Mouse (Mus musculus): ENCODE results near the gene Nat8f1. TPM values are rescaled to one million over a fixed set of nuclear protein-coding genes. Genes with fewer than 3 reads are reported as not detected.
"Not testable (repeated sequence)": the region's sequence is repeated elsewhere in the genome, so short reads cannot be mapped to it uniquely, and the experiment has no call there.

The Nat8f1 gene
- polyA plus RNA-seq, 1 experiment, result 1.5 TPM

DNA sequence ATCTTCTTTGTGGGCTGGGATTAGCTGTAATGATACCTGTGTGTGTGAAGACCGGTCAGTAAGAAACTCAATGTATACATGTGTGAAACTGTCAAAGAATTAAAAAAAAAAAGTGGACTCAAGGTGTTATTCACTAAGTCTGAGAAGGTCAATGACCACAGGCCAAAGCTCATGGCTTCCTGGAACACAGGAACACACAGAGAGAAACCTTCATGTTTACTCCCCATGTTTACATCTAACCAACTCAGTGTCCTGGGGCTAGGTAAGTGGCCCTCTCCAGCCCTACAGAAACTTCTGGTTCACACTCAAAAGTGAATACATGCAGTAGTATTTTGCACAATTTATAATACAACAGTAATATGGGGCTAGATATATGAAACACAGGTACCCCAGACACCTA, 5.8 kb downstream of the Nat8f1 start:
- TF ChIP-seq POLR2A (IDR thresholded peaks at IDR 0.05; ENCODE audit: low read depth, low read length) (no peak), CTCF (IDR thresholded peaks at IDR 0.05; ENCODE audit: borderline replicate concordance, insufficient read depth, low read length) (no peak)
- Histone ChIP-seq H3K4me1 (ENCODE audit: control insufficient read depth, insufficient read depth, low read length) (no peaks in the 10 kb centered on the region), H3K4me3 (ENCODE audit: insufficient read depth, low read length) (no peak overlapping the region), H3K27ac (ENCODE audit: insufficient read depth, low read length) (no peak overlapping the region)

DNA sequence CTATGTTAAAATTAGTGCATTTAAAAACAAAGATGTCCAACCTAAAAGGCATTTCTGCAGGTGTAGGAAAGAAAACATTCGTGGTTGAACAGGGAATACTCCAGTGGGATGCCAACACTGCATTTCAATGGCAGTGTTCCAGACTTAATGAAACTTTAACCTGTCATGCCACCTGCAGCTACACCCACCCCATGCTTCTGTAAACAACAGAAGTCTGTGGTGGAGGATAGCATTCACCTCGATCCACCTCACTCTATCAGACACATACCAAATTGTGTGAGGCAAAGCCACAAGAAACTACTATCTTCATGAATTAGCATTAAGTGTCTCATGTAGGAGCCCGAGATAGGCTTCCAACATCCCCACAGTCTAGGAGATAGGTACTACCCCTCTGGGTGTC, 7.1 kb downstream of the Nat8f1 start:
- no peak overlapping the region for H3K27ac ChIP-seq (ENCODE audit: insufficient read depth, low read length)
- no peak overlapping the region for H3K4me3 ChIP-seq (ENCODE audit: insufficient read depth, low read length)
- H3K4me1 ChIP-seq (ENCODE audit: control insufficient read depth, insufficient read depth, low read length), result no peaks in the 10 kb centered on the region
- no peak for TF ChIP-seq CTCF (IDR thresholded peaks at IDR 0.05; ENCODE audit: borderline replicate concordance, insufficient read depth, low read length)
- no peak for TF ChIP-seq POLR2A (IDR thresholded peaks at IDR 0.05; ENCODE audit: low read depth, low read length)

- H3K27ac ChIP-seq (ENCODE audit: insufficient read depth, low read length); H3K4me1 ChIP-seq (ENCODE audit: control insufficient read depth, insufficient read depth, low read length); H3K4me3 ChIP-seq (ENCODE audit: insufficient read depth, low read length): not testable (repeated sequence)
Observed at GRCm38 (mm10) chr6:85906911-85907351, 8.6 kb downstream of the Nat8f1 start.

- H3K27ac ChIP-seq (ENCODE audit: insufficient read depth, low read length); H3K4me1 ChIP-seq (ENCODE audit: control insufficient read depth, insufficient read depth, low read length); H3K4me3 ChIP-seq (ENCODE audit: insufficient read depth, low read length): not testable (repeated sequence)
- peak; percentile 47 for TF ChIP-seq CTCF (IDR thresholded peaks at IDR 0.05; ENCODE audit: borderline replicate concordance, insufficient read depth, low read length)
Observed at GRCm38 (mm10) chr6:85904642-85905061, 10.8 kb downstream of the Nat8f1 start, which contains the start of gene Nat8f4. Gene Nat8f4 (minus strand): TSS chr6:85904884.

- H3K27ac ChIP-seq (ENCODE audit: insufficient read depth, low read length), result no peak overlapping the region
- TF ChIP-seq POLR2A (IDR thresholded peaks at IDR 0.05; ENCODE audit: low read depth, low read length) (no peak), CTCF (IDR thresholded peaks at IDR 0.05; ENCODE audit: borderline replicate concordance, insufficient read depth, low read length) (no peak)
- H3K4me3 ChIP-seq (ENCODE audit: insufficient read depth, low read length), result no peak overlapping the region
- H3K4me1 ChIP-seq (ENCODE audit: control insufficient read depth, insufficient read depth, low read length), result no peaks in the 10 kb centered on the region
Observed at GRCm38 (mm10) chr6:85902303-85902702, 13.2 kb downstream of the Nat8f1 start.

DNA sequence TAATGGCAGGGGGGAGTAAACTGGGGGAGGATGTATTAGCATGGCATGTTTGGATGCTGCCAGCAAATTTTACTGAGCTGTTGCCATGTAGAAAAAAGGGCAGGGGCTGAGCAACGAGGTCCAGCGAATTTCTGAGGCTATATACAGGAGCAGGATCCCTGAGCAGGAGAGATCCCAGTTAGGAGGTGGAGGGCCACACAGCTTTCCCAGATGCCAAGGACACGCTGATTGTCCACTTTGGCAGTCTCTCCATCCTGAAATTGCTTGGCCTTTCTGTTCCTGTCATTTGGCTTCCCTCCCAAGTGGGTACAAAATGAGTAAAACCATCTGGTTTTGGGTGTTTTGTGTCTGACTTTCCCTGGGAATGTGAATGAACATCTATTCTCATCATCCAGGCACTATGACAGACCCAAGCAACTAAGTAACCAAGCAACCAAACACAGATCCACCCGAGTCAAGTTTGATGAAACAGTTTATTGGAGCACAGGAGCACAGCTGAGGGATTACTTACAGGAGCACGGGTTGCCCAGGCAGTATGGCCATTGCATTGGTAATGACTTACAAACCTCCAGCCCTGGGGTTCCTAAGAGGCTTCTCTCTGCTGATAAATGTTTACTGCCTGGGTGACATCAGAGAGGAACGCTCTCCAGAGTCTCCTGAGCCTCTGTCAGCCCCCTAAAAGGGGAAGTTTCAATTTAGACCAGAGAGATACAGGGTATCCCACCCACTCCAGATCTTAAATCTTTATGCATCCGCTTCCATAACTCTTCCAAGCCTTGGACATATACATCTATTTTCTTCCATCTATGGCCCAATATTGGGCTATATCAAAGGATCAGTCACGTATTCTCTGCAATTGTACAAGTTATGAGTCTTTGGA, 16.7 kb downstream of the Nat8f1 start:
- not testable (repeated sequence) for H3K4me1 ChIP-seq (ENCODE audit: control insufficient read depth, insufficient read depth, low read length)

GRCm38 (mm10) chr6:85895061-85895648, 20.3 kb downstream of the Nat8f1 start:
- H3K27ac ChIP-seq (ENCODE audit: insufficient read depth, low read length); H3K4me3 ChIP-seq (ENCODE audit: insufficient read depth, low read length); H3K4me1 ChIP-seq (ENCODE audit: control insufficient read depth, insufficient read depth, low read length): not testable (repeated sequence)
- TF ChIP-seq CTCF (IDR thresholded peaks at IDR 0.05; ENCODE audit: borderline replicate concordance, insufficient read depth, low read length), result peak; percentile 33; the same call in 1 of the 2 replicates

More for the DNA sequence above, 16.7 kb downstream of the Nat8f1 start:
- not testable (repeated sequence) for H3K4me3 ChIP-seq (ENCODE audit: insufficient read depth, low read length); H3K27ac ChIP-seq (ENCODE audit: insufficient read depth, low read length)

- no peak overlapping the region for H3K27ac ChIP-seq (ENCODE audit: insufficient read depth, low read length)
- no peaks in the 10 kb centered on the region for H3K4me1 ChIP-seq (ENCODE audit: control insufficient read depth, insufficient read depth, low read length)
- TF ChIP-seq POLR2A (IDR thresholded peaks at IDR 0.05; ENCODE audit: low read depth, low read length), result no peak
- H3K4me3 ChIP-seq (ENCODE audit: insufficient read depth, low read length), result no peak overlapping the region
Observed at GRCm38 (mm10) chr6:85888961-85889360, 26.5 kb downstream of the Nat8f1 start.

GRCm38 (mm10) chr6:85884311-85884710, 31.2 kb downstream of the Nat8f1 start:
- TF ChIP-seq POLR2A (IDR thresholded peaks at IDR 0.05; ENCODE audit: low read depth, low read length), result no peak
- H3K27ac ChIP-seq (ENCODE audit: insufficient read depth, low read length), result no peak overlapping the region
- no peak overlapping the region for H3K4me3 ChIP-seq (ENCODE audit: insufficient read depth, low read length)
- no peaks in the 10 kb centered on the region for H3K4me1 ChIP-seq (ENCODE audit: control insufficient read depth, insufficient read depth, low read length)

DNA sequence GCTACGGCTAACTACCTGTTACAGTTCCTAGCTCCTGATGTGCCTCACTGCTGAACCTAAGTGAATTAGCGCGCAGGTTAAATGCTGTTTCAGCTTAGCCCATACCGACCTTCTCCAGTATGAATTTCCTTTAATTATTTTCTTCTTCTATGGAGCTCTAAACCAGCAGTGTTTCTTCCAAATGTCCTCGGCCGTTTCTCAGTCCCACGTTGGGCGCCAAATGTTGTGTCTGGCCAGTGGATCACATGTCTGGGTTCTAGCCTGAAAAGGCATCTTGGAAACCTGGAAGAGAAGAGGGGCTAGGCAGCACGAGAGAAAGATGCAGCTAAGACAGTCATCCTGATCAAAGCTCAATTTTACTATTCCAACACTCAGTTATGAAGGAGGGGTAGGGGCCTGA, 32.2 kb downstream of the Nat8f1 start:
- H3K4me1 ChIP-seq (ENCODE audit: control insufficient read depth, insufficient read depth, low read length); H3K27ac ChIP-seq (ENCODE audit: insufficient read depth, low read length); H3K4me3 ChIP-seq (ENCODE audit: insufficient read depth, low read length): not testable (repeated sequence)

GRCm38 (mm10) chr6:85869006-85869405, 46.5 kb downstream of the Nat8f1 start, which contains the start of gene Nat8f2:
Gene Nat8f2 (minus strand): TSS chr6:85869158.
- not testable (repeated sequence) for H3K4me1 ChIP-seq (ENCODE audit: control insufficient read depth, insufficient read depth, low read length); H3K4me3 ChIP-seq (ENCODE audit: insufficient read depth, low read length); H3K27ac ChIP-seq (ENCODE audit: insufficient read depth, low read length)
